Mouse (Mus musculus) bone marrow macrophage, adult 2 months (primary cell): Measurements from ENCODE around the gene Atp10a. TPM values are rescaled to one million over a fixed set of nuclear protein-coding genes. Genes with fewer than 3 reads are reported as not detected.

Experiments used
- H3K27ac ChIP-seq: 2 replicates; pipeline ENCODE4 v1.5.1; 2012; ENCODE audit warnings: low read depth, low read length; ENCODE audit not compliant: insufficient read depth
- H3K4me1 ChIP-seq: 2 replicates; pipeline ENCODE4 v1.6.1; 2012; ENCODE audit warnings: low read length; ENCODE audit not compliant: control insufficient read depth, insufficient read depth
- H3K4me3 ChIP-seq: 2 replicates; pipeline ENCODE4 v1.5.1; 2012; ENCODE audit warnings: mild to moderate bottlenecking, low read length, moderate library complexity; ENCODE audit not compliant: insufficient read depth
- CTCF ChIP-seq: IDR thresholded peaks from 2 replicates; pipeline ENCODE4 v1.5.1; 2012; ENCODE audit warnings: low read depth, mild to moderate bottlenecking, low read length, moderate library complexity
- POLR2A ChIP-seq: IDR thresholded peaks from 2 replicates; pipeline ENCODE4 v1.6.1; 2012; ENCODE audit warnings: mild to moderate bottlenecking, low read depth, low read length, borderline replicate concordance
- polyA plus RNA-seq: library from polyadenylated mRNA; stranded (reverse); fragments of >200 nt; gene quantifications from 2 replicates; pipeline ENCODE4 v1.2.4, GENCODE M21; 2012; ENCODE audit not compliant: missing spikeins, insufficient read depth, insufficient read length

The Atp10a gene
- polyA plus RNA-seq, 1 experiment, result 3.0 TPM

GRCm38 (mm10) chr7:58733490-58733901, 77.5 kb downstream of the Atp10a start:
- no peak overlapping the region for H3K4me3 ChIP-seq
- no peak overlapping the region for H3K27ac ChIP-seq
- TF ChIP-seq CTCF, result no peak
- no peak for TF ChIP-seq POLR2A
- H3K4me1 ChIP-seq, result no peaks in the 10 kb centered on the region

- H3K27ac ChIP-seq, result no peak overlapping the region
- H3K4me3 ChIP-seq, result no peak overlapping the region
- TF ChIP-seq POLR2A, result no peak
- no peak for TF ChIP-seq CTCF
Measured at GRCm38 (mm10) chr7:58736841-58737547, 81.0 kb downstream of the Atp10a start.

GRCm38 (mm10) chr7:58740196-58740595, 84.2 kb downstream of the Atp10a start:
- H3K4me1 ChIP-seq, result 0 out of 2 replicates have a peak, but pooled peaks cover 8% of the 10 kb centered on the region
- H3K27ac ChIP-seq, result no peak overlapping the region
- no peak overlapping the region for H3K4me3 ChIP-seq
- TF ChIP-seq POLR2A (no peak), CTCF (no peak)

More at GRCm38 (mm10) chr7:58736841-58737547, 81.0 kb downstream of the Atp10a start:
- H3K4me1 ChIP-seq, result 0 out of 2 replicates have a peak, but pooled peaks cover 1% of the 10 kb centered on the region

- Histone ChIP-seq H3K4me3 (no peak overlapping the region), H3K4me1 (0 out of 2 replicates have a peak, but pooled peaks cover 8% of the 10 kb centered on the region), H3K27ac (no peak overlapping the region)
- no peak for TF ChIP-seq CTCF
- no peak for TF ChIP-seq POLR2A
Measured at GRCm38 (mm10) chr7:58740842-58741241, 84.9 kb downstream of the Atp10a start.

GRCm38 (mm10) chr7:58742009-58742408, 86.0 kb downstream of the Atp10a start:
- H3K4me1 ChIP-seq, result 0 out of 2 replicates have a peak, but pooled peaks cover 8% of the 10 kb centered on the region
- no peak overlapping the region for H3K27ac ChIP-seq
- TF ChIP-seq CTCF (no peak), POLR2A (no peak)
- H3K4me3 ChIP-seq, result no peak overlapping the region

GRCm38 (mm10) chr7:58742648-58743047, 86.7 kb downstream of the Atp10a start:
- TF ChIP-seq POLR2A (no peak), CTCF (no peak)
- Histone ChIP-seq H3K27ac (no peak overlapping the region), H3K4me3 (no peak overlapping the region), H3K4me1 (0 out of 2 replicates have a peak, but pooled peaks cover 8% of the 10 kb centered on the region)

- Histone ChIP-seq H3K4me1 (0 out of 2 replicates have a peak, but pooled peaks cover 8% of the 10 kb centered on the region), H3K27ac (no peak overlapping the region), H3K4me3 (no peak overlapping the region)
- TF ChIP-seq POLR2A, result no peak
- TF ChIP-seq CTCF, result no peak
Measured at GRCm38 (mm10) chr7:58743362-58744320, 87.7 kb downstream of the Atp10a start.

- TF ChIP-seq POLR2A (no peak), CTCF (no peak)
- no peak overlapping the region for H3K4me3 ChIP-seq
- H3K4me1 ChIP-seq, result 0 out of 2 replicates have a peak, but pooled peaks cover 8% of the 10 kb centered on the region
- no peak overlapping the region for H3K27ac ChIP-seq
Measured at GRCm38 (mm10) chr7:58746817-58747216, 90.9 kb downstream of the Atp10a start.

GRCm38 (mm10) chr7:58749904-58750612, 94.1 kb downstream of the Atp10a start:
- H3K27ac ChIP-seq, result no peak overlapping the region

GRCm38 (mm10) chr7:58752041-58752440, 96.1 kb downstream of the Atp10a start:
- H3K27ac ChIP-seq, result no peak overlapping the region

More at GRCm38 (mm10) chr7:58749904-58750612, 94.1 kb downstream of the Atp10a start:
- Histone ChIP-seq H3K4me3 (no peak overlapping the region), H3K4me1 (no peaks in the 10 kb centered on the region)
- no peak for TF ChIP-seq CTCF
- no peak for TF ChIP-seq POLR2A

More at GRCm38 (mm10) chr7:58752041-58752440, 96.1 kb downstream of the Atp10a start:
- H3K4me3 ChIP-seq, result no peak overlapping the region
- no peaks in the 10 kb centered on the region for H3K4me1 ChIP-seq
- no peak for TF ChIP-seq POLR2A
- no peak for TF ChIP-seq CTCF
